Mouse (Mus musculus): ENCODE data around the gene Clec16a. TPM values are rescaled to one million over a fixed set of nuclear protein-coding genes. Genes with fewer than 3 reads are reported as not detected.

Gene Clec16a
- polyA plus RNA-seq, 1 experiment, result 19.6 TPM

DNA sequence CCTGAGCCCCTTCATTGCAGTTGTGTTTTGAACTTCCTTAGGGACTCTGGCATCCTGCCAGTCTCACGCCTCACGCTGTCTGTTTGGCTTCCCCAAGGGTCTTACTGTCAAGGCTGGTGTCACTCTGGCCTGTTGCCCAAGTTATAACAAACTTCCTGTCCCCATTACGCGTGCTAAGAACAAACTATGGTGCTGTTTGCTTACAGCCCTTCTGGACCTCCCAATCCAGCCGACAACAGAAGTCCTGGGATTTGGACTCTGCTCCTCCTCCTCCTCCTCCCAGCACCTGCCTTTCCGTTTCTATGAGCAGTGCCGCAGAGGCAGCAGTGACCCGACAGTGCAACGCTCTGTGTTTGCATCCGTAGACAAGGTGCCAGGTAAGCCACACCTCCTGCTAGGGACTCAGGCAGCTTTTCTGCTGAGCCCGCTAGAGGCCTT is 149.3 kb downstream of the Clec16a start:
- no peak for TF ChIP-seq GATA1 (IDR thresholded peaks at IDR 0.05; ENCODE audit: low read length)

DNA sequence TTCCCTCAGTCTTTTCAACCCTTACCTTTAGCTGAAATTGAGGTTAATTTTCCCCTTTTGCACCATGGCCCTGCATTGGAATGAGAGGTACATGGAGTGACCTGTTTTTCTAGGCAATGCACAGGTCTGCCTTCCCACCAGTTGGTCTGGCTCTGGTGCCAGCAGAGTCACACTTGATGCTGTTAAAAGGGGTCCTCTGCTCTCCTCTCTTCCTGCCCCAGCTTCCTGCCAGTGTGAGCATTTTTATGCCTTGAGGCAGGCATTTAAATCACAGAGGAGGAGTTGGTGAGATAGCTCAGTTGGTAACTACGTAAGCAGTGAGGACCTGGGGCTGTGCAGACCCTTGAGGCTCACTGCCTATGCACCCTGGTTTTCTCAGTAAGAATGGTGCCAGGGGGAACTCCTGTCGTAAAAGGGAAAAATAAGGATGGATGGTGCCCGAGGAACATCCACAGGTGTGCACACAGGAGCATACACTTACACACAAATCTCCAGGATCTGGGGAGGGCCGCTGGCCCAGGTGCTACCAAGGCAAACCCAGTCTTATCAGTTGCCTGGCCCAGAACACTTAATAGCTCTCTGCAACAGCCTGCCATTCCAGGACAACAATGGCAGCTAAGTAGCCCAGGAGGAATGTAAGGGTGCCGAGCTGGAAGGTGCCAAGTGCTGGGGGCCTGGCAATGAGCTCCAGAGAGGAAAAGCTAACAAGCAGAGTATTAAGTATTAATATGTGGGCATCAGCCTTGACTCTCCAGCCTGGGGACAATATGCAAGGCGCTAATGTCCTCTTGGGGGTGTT is 152.9 kb downstream of the Clec16a start:
- no peak for TF ChIP-seq GATA1 (IDR thresholded peaks at IDR 0.05; ENCODE audit: low read length)

DNA sequence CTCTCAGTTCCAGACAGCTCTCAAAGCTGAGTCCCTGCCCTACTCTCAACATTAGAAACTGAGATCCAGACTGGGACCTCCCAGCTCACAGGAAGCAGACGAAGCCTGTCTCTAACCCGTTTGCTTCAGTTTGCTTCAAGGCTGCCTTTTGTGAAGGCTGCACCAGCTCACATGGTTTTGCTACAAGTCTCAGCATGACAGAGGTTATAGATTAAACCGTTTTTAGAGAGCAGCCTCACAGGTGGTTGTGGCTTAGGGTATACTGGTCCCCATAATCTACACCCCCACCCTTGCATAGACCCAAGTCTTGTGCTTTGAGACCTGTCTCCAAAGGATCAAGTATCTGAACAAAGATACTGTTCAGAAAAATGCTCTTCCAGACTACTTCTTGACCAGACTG is 154.2 kb downstream of the Clec16a start:
- TF ChIP-seq GATA1 (IDR thresholded peaks at IDR 0.05; ENCODE audit: low read length), result no peak

DNA sequence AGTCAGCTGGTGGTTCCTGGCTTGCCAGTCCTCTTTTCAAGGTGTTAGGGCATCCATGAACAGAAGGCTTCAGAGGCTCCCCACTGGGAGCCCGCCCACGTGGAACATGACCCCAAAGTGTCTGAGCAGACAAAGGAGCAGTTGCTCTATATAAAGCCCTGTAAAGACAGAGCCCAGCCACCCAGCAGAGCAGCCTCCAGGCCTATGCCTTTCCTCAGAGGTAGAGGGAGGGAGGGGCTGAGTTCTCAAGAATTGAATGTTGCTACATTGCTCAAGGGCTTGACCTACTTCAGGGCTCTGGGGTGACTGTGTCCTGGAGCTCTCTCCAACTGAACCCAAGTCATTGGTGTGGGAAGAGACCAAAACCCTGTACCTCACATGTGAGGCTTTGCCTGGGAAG is 155.0 kb downstream of the Clec16a start:
- TF ChIP-seq GATA1 (IDR thresholded peaks at IDR 0.05; ENCODE audit: low read length), result no peak

DNA sequence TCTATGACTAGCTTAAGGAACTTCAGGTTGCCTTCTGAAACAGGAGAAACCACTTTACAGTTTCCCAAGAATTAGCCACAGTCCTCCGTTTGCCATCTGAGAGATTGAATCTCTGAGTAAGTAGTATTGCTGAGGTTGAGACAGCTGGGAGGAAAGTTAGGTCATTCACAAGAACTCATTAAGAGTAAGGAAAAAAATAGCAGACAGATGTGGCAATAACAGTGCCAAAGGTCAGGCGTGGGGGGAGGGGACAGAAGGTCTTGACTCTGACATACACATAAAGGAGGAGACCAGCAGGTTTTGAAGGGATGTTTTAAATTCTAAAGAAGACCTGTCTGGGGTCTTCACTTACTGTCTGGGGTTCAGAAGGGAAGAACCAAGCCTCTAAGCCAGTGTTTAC is 157.3 kb downstream of the Clec16a start:
- TF ChIP-seq GATA1 (IDR thresholded peaks at IDR 0.05; ENCODE audit: low read length), result no peak

DNA sequence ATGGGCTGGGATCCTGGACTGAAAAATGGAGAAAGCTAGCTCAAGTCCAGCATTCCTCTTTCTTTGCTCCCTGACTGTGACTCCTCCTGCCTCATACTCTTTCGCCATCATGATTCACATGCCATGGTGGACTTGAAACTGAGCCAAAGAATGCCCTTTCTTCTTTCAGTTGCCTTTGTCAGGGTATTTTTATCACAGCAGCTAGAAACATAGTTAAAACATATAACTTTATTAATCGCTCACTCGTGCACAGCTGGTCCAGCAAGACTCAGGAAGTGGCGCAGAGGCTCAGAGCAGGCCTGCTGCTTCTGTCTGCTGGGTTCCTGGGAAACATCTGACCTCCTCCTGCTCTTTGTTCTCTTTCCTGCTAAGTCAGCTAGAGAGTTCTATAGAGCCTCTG is 158.8 kb downstream of the Clec16a start:
- no peak for TF ChIP-seq GATA1 (IDR thresholded peaks at IDR 0.05; ENCODE audit: low read length)

DNA sequence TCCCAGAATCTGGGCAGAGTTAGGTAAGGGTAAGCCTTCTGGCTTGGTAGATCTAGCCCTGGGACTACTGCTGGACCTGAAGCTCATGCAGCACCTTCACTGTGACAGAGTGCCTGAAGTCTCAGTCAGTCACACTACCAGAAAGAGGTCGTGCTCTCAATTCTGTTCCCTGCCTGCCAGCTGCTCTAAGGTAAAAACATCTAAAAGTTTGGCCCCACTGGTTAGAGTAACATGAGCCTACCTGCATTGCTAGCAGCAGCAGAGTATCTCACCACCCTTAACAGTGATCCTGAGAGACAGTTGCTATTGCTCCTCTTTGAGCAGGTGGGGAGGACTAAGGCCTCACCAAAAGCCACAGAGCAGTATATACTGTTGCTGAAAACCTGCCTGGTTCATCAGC is 160.3 kb downstream of the Clec16a start:
- no peak for TF ChIP-seq GATA1 (IDR thresholded peaks at IDR 0.05; ENCODE audit: low read length)

DNA sequence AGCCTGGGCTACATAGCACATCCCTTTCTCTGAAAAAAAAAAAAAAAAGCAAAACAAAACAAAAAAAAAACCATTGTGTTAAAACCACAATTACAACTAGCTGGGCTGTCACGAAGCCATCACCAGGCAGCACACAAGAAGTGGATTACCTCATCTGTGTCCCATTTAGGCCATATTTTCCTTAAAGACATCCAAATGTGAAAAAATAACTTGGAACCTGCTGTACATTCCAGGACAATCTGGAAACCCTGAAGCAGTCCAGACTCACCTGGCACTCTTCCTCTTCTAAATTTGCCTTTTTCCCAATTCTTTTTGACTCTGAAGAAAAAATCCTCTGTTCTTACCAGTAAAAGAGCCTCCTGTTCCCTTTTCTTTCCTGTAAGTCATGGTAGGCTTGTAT is 166.4 kb downstream of the Clec16a start:
- TF ChIP-seq GATA1 (IDR thresholded peaks at IDR 0.05; ENCODE audit: low read length), result no peak

DNA sequence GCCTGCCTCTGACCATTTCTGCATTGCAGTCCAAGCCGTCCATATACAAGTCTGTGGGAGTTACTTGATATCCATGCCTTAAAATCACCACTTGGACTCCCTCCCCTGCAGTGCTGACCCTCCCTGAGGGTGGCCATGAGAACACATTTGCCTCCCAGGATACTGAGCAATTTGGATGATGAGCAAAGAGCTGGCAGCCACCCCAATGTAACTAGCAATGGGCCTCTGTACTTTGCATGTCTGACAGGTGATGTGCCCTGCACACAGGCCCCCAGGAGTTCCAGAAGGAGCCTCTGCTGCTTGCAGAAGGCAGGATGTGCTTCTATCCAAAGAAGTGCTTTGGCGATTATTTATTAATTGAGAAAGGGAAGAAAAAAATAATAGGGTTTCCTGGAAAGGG is 167.9 kb downstream of the Clec16a start:
- TF ChIP-seq GATA1 (IDR thresholded peaks at IDR 0.05; ENCODE audit: low read length), result no peak

DNA sequence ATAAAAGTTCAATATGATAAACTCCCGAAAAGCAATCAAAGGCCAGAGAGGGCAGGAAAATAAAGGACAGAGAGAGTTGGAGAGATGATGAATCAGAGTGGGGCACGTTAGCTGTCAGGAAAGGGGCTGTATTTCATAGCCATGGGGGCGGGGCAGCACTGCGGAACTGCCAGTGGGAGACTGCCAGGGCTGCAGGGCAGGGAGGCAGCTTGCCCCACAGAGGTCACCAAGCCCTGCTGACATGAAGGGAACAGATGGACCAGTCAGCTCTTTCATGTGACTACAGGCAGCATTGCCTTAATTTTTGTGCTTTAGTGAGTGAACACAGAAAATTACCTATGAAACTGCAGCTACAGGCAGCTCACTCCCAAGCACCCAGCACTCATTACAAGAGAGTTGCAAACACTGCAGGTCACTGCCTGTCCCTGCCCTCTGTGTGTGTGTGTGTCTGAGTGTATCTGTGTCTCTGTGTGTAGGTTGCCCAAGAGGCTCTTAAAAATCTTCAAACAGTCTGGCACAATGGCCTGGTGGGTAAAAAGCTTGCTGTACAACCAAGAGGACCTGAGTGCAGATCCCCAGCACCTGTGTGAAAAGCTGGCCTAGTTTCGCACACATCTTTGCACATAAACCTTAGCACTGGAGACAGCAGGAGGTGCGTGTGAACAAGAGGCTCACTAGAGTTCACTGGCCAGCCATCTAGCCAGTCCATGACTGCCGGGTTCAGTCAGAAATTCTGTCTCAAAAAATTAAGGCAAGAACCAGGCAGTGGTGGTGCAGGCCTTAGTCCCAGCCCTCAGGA is 168.5 kb downstream of the Clec16a start:
- no peak for TF ChIP-seq GATA1 (IDR thresholded peaks at IDR 0.05; ENCODE audit: low read length)

DNA sequence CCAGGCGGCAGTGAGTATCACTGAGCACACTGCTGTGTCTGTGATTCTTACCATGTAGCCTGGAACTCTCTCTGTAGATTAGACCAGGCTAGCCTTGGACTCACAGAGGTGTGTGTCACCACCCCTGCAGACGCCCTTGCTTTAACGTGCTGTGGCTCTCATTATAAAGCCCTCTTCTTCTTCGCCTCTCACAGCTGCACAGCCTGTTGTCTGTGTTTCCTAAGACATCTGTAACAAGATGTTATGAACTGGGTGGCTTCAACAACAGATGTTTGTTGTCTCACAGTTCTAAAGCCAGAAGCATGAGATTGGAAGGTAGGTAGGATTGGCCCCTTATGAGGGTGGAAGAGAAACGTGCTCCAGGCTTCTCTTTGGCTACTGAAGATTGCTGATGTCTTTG is 170.1 kb downstream of the Clec16a start:
- TF ChIP-seq GATA1 (IDR thresholded peaks at IDR 0.05; ENCODE audit: low read length), result no peak

DNA sequence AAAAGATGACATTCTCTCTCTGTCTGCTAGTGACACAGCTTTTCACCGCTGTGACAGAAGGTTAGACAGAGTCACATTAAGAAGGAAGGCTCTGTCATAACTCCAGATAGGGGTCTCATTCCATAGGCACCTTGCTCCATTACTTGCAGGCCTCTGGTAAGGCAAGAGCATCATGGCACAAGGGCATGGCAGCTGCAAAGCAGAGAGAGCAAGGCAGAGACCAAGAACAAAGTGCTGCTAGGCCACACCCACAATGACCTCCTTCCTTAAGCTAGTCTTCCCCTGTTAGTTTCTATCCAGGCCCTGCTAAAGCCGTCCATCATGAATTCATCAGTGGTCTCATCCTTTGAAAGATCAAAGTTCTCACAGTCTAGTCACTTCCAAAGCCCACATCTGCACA is 170.5 kb downstream of the Clec16a start:
- no peak for TF ChIP-seq GATA1 (IDR thresholded peaks at IDR 0.05; ENCODE audit: low read length)

DNA sequence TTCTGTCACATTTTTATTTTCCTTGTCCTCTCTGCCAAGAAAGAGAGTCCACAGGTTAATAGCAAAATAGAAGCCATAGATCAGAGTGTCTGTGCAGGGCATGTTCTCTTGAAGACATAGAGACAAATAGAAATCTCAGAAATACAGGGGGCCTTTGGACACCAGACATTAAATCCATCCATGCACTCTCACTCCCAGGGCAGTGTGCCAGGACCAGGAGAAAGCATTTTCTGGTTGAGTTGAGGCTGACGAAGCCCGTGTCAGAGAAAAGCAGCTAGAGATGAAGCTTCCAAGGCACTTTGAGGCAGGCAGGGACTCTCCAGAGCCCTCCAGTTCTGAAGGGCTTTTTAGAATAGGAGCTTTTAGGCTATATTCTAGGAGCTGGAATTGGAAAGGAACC is 171.6 kb downstream of the Clec16a start:
- TF ChIP-seq GATA1 (IDR thresholded peaks at IDR 0.05; ENCODE audit: low read length), result no peak

DNA sequence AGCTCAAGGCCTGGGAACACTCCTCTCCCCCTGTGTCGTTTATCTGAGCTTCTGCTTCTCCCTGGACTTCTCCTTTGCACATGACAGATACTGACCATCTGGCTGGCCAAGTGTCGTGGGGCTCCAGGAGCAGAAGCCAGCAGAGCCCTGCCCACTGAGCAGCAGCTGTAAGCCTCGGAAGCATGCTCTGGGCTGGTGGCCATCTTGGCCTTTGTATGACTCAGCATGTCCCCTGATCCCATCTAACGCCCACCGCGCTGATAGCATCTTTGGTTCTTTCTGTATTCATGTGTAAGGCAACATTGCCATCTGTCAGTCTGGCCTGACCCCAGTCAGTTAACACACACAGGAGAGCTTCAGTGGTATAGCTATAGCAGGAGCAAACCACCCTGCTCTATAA is 174.8 kb downstream of the Clec16a start:
- TF ChIP-seq GATA1 (IDR thresholded peaks at IDR 0.05; ENCODE audit: low read length), result no peak

DNA sequence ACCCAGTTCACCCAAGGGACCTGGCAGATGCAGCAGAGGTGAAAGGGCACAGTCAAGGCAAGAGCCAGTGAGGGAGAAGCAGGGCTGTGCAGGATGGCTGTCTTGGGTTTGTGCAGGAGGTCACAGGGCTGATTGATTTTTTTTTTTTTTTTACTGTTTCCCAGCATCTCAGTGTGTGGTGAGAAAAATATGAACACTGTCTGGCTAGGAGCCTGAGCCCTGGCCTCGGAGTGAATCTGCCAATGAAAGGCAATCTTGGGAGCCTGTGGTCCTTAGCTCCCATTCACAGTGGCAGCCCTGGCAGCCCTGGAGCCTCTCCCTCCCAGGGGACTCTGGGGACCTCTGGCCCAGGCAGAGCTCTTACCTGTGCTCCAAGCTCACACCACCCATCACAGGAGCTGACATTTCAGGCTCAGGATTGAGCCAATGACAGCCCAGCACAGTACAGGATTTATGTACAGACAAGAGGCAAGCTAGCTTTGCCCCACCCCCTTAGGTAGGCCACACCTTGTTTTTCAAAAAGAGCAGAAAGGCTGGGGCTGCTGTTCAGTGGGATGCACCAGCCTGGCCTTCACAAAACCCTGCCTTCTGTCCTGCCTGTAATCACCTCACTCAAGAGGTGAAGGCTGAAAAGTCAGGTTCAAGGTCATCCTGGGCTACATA is 177.9 kb downstream of the Clec16a start:
- no peak for TF ChIP-seq GATA1 (IDR thresholded peaks at IDR 0.05; ENCODE audit: low read length)

All from G1E-ER4 (cell line).